In genomic region chr7:133035901-133036300, GRCm38 (mm10) we compare ENCODE assay signal across 17 mouse cellular contexts.
DNase-seq lines count a peak whose midpoint lies in the region; ATAC-seq and TF ChIP-seq lines count a peak whose summit lies in the region.
"Had no signal": no experiment of that assay in that cellular context is flagged by ENCODE, and none has a peak within 500 bp of the region (broad histone marks: within the 10 kb centered on the region; RNA-seq: fewer than 3 reads in every experiment).

No protein-coding gene starts in this region.

- peaks cover 6% of the 10 kb centered on the region for H3K79me2 ChIP-seq in heart, adult 2 months (replicated peaks; ENCODE audit: control insufficient read depth, insufficient read depth, low read length)

- H3K9me3 ChIP-seq in heart, embryonic 10.5 days = no peaks in the 10 kb centered on the region
- H3K9me3 ChIP-seq in heart, postnatal 0 days (replicated peaks; ENCODE audit: control insufficient read depth, low read length) = no peaks in the 10 kb centered on the region
- no peaks in the 10 kb centered on the region for H3K9me3 ChIP-seq in limb, embryonic 12.5 days
- H3K9me3 ChIP-seq: forebrain, embryonic 15.5 days; hindbrain, embryonic 13.5 days; midbrain, embryonic 12.5 days; neural tube, embryonic 12.5 days had no signal

- peaks cover 82% of the 10 kb centered on the region for H3K4me1 ChIP-seq in heart, embryonic 10.5 days
- H3K4me1 ChIP-seq in heart, postnatal 0 days (ENCODE audit: control insufficient read depth, insufficient read depth) = peaks cover 66% of the 10 kb centered on the region
- peaks cover 32% of the 10 kb centered on the region for H3K4me1 ChIP-seq in heart, adult 2 months (ENCODE audit: control insufficient read depth, insufficient read depth, low read length)
- H3K4me1 ChIP-seq in limb, embryonic 12.5 days (replicated peaks) = peaks cover 74% of the 10 kb centered on the region

- no peak for ATAC-seq in heart, postnatal 0 days (ENCODE audit: insufficient read depth, low read depth)
- no peak for ATAC-seq in limb, embryonic 12.5 days (ENCODE audit: insufficient number of reproducible peaks, insufficient read depth, low FRiP score, low TSS enrichment, low read depth)
- ATAC-seq: forebrain, embryonic 15.5 days; lung, postnatal 0 days had no signal

- TF ChIP-seq EP300 in heart, postnatal 0 days (IDR thresholded peaks at IDR 0.05; ENCODE audit: low read depth) = no peak
- TF ChIP-seq EP300 in heart, adult 2 months (IDR thresholded peaks at IDR 0.05; ENCODE audit: insufficient read depth, low read depth, low read length) = no peak

- no peak for TF ChIP-seq POLR2A in heart, adult 2 months (IDR thresholded peaks at IDR 0.05; ENCODE audit: insufficient read depth, low read depth, low read length)

- intact Hi-C loops in heart, postnatal 36 days (cut with DNase I) = no loop called here
- intact Hi-C loops in heart, adult 2 months (cut with DNase I) = no loop called here

- 0 out of 2 replicates have a peak overlapping the region, but pooled peaks have one; percentile 2 for H3K4me3 ChIP-seq in heart, embryonic 10.5 days
- H3K4me3 ChIP-seq in heart, postnatal 0 days (ENCODE audit: low read depth, low read length) = no peak overlapping the region
- no peak overlapping the region for H3K4me3 ChIP-seq in heart, adult 2 months
- H3K4me3 ChIP-seq in limb, embryonic 12.5 days (replicated peaks) = no peak overlapping the region
- H3K4me3 ChIP-seq: forebrain, embryonic 15.5 days; hindbrain, embryonic 13.5 days; midbrain, embryonic 12.5 days; neural tube, embryonic 12.5 days had no signal

- H3K9ac ChIP-seq in heart, postnatal 0 days (replicated peaks; ENCODE audit: low read depth, low read length) = no peak overlapping the region; the same call in 1 of the 2 replicates
- H3K9ac ChIP-seq in heart, adult 2 months (ENCODE audit: low read depth, low read length) = no peak overlapping the region
- H3K9ac ChIP-seq in limb, embryonic 12.5 days (replicated peaks) = no peak overlapping the region
- H3K9ac ChIP-seq: forebrain, embryonic 15.5 days; midbrain, embryonic 12.5 days; neural tube, embryonic 12.5 days had no signal

- DNase-seq in adrenal gland, adult (ENCODE audit: inconsistent age in 2 of 2, low spot score in 1 of 2) = peak; percentile 41 to 63
- DNase-seq in adrenal gland, postnatal 10 days = no peak
- DNase-seq in heart, embryonic 10.5 days (ENCODE audit: low spot score) = no peak
- no peak for DNase-seq in heart, postnatal 36 days
- DNase-seq in heart, postnatal 0 days (ENCODE audit: low spot score) = no peak
- no peak for DNase-seq in heart, adult 2 months
- no peak for DNase-seq in testis, postnatal 14 days (ENCODE audit: low spot score)
- DNase-seq: cerebellum, adult 8-10 months; liver; thymus, postnatal 36 days had no signal

- no peaks in the 10 kb centered on the region for H3K27me3 ChIP-seq in heart, embryonic 10.5 days (ENCODE audit: insufficient read depth, poor library complexity, severe bottlenecking)
- no peaks in the 10 kb centered on the region for H3K27me3 ChIP-seq in heart, postnatal 0 days (ENCODE audit: control insufficient read depth, insufficient read depth, low read length)
- H3K27me3 ChIP-seq in heart, adult 2 months (ENCODE audit: control insufficient read depth, insufficient read depth, low read length) = no peaks in the 10 kb centered on the region
- H3K27me3 ChIP-seq in limb, embryonic 12.5 days = no peaks in the 10 kb centered on the region
- H3K27me3 ChIP-seq: forebrain, embryonic 15.5 days; hindbrain, embryonic 13.5 days; midbrain, embryonic 12.5 days; neural tube, embryonic 12.5 days had no signal

- H3K36me3 ChIP-seq in heart, embryonic 10.5 days = peaks cover 2% of the 10 kb centered on the region; the same call in 1 of the 2 replicates
- 0 out of 2 replicates have a peak, but pooled peaks cover 6% of the 10 kb centered on the region for H3K36me3 ChIP-seq in heart, postnatal 0 days (replicated peaks; ENCODE audit: control insufficient read depth, insufficient read depth, low read length)
- H3K36me3 ChIP-seq in heart, adult 2 months (ENCODE audit: control insufficient read depth, insufficient read depth, low read length) = peaks cover 7% of the 10 kb centered on the region
- no peaks in the 10 kb centered on the region for H3K36me3 ChIP-seq in limb, embryonic 12.5 days
- H3K36me3 ChIP-seq: forebrain, embryonic 15.5 days; hindbrain, embryonic 13.5 days; midbrain, embryonic 12.5 days; neural tube, embryonic 12.5 days had no signal

- H3K4me2 ChIP-seq in heart, postnatal 0 days (ENCODE audit: low read depth, low read length) = no peak overlapping the region
- no peak overlapping the region for H3K4me2 ChIP-seq in limb, embryonic 12.5 days
- H3K4me2 ChIP-seq: forebrain, embryonic 15.5 days; hindbrain, embryonic 13.5 days; midbrain, embryonic 12.5 days; neural tube, embryonic 12.5 days had no signal

- H3K27ac ChIP-seq in heart, embryonic 10.5 days = peak overlapping the region; percentile 77
- peak overlapping the region; percentile 71 for H3K27ac ChIP-seq in heart, postnatal 0 days (ENCODE audit: low read depth)
- H3K27ac ChIP-seq in heart, adult 2 months = no peak overlapping the region
- H3K27ac ChIP-seq in limb, embryonic 12.5 days = 0 out of 2 replicates have a peak overlapping the region, but pooled peaks have one; percentile 32
- H3K27ac ChIP-seq: forebrain, embryonic 15.5 days; hindbrain, embryonic 13.5 days; kidney, postnatal 0 days; midbrain, embryonic 12.5 days; neural tube, embryonic 12.5 days had no signal

- TF ChIP-seq CTCF in heart, postnatal 0 days (IDR thresholded peaks at IDR 0.05; ENCODE audit: low read depth) = no peak
- no peak for TF ChIP-seq CTCF in heart, adult 2 months (IDR thresholded peaks at IDR 0.05)

Comparison
In these comparisons a context has a peak if more than half of its experiments do, and no peak if none do; other contexts are left out.
1. DNase-seq: peak in adrenal gland, adult (2 of 2); none in adrenal gland, postnatal 10 days (single experiment), heart, embryonic 10.5 days (single experiment), heart, postnatal 36 days (0 of 2), heart, postnatal 0 days (single experiment), heart, adult 2 months (0 of 2) and testis, postnatal 14 days (single experiment).